Mouse (Mus musculus) forebrain, embryonic 16.5 days (tissue): Measurements from ENCODE around the gene Sult1e1. TPM values are rescaled to one million over a fixed set of nuclear protein-coding genes. Genes with fewer than 3 reads are reported as not detected.

Source experiments
- ATAC-seq: fragments of 200-750 bp; cut with Nextera tagmentation; 2 replicates; pipeline ENCODE4 v1.8.0; 2017; ENCODE audit warnings: mild to moderate bottlenecking, moderate library complexity
- H3K27ac ChIP-seq: fragments of 300-500 bp; sonication (generic); 2 replicates; pipeline ENCODE4 v1.5.1; 2014; ENCODE audit warnings: low read length, control low read depth
- H3K27me3 ChIP-seq: fragments of 300-500 bp; sonication (generic); replicated peaks from 2 replicates; pipeline ENCODE4 v1.6.1; 2014; ENCODE audit warnings: low read length; ENCODE audit not compliant: control insufficient read depth, insufficient read depth
- H3K36me3 ChIP-seq: fragments of 300-500 bp; sonication (generic); 2 replicates; pipeline ENCODE4 v1.6.1; 2014; ENCODE audit not compliant: control insufficient read depth, insufficient read depth
- H3K4me1 ChIP-seq: fragments of 300-500 bp; sonication (generic); replicated peaks from 2 replicates; pipeline ENCODE4 v1.6.1; 2014; ENCODE audit warnings: low read length; ENCODE audit not compliant: control insufficient read depth, insufficient read depth
- H3K4me2 ChIP-seq: fragments of 300-500 bp; sonication (generic); 2 replicates; pipeline ENCODE4 v1.6.1; 2014; ENCODE audit warnings: mild to moderate bottlenecking, low read length, control low read depth
- H3K4me3 ChIP-seq: fragments of 300-500 bp; sonication (generic); replicated peaks from 2 replicates; pipeline ENCODE4 v1.5.1; 2014; ENCODE audit warnings: mild to moderate bottlenecking, low read length, control low read depth
- H3K9ac ChIP-seq: fragments of 300-500 bp; sonication (generic); replicated peaks from 2 replicates; pipeline ENCODE4 v1.6.1; 2014; ENCODE audit warnings: low read depth, low read length, control low read depth
- H3K9me3 ChIP-seq: fragments of 300-500 bp; sonication (generic); 2 replicates; pipeline ENCODE4 v1.6.1; 2016; ENCODE audit warnings: low read length; ENCODE audit not compliant: control insufficient read depth
- WGBS: fragments of 180-500 bp; shearing (Covaris S2); extraction: QIAGEN DNeasy Blood & Tissue Kit; methylation state at CpG from one replicate; pipeline ENCODE4 v1.1.7; 2014; 5-methylcytosine and 5-hydroxymethylcytosine counted together
- polyA plus RNA-seq: library from polyadenylated mRNA; unstranded; fragments of >200 nt; fragmentation: Nextera tagmentation; extraction: Ambion mirVana; gene quantifications from 2 replicates; pipeline ENCODE4 v1.2.1, GENCODE M21; 2015

Gene Sult1e1
- not detected in 2 replicates for polyA plus RNA-seq

DNA sequence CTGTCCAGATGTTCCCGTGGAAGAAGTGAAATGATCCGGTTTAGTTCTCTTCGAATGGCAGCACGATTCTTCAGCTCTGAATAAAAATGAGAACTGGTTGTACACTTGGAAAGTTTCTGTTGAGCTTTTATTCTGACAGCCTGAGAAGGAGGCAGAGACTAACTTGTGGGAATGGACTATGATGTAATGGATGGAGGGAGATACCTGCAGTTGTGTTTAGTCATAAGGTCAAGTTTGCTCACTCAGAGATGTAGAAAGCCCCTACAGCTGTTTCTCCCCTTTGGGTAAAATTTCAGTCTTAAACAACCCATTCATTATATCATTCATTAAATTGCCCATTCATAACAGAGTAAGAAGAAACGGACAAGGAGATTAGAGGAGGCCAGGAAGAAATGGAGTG lies at the start of gene Sult1e1:
Gene Sult1e1, minus strand, starts transcription at position 101 of the 400 bp plus-strand sequence.
- Histone ChIP-seq H3K27me3 (no peaks in the 10 kb centered on the region), H3K4me2 (no peak within 1 kb of the TSS), H3K36me3 (no peaks in the 10 kb centered on the region), H3K27ac (no peak within 1 kb of the TSS), H3K9me3 (no peaks in the 10 kb centered on the region), H3K4me1 (no peaks in the 10 kb centered on the region), H3K4me3 (no peak within 1 kb of the TSS), H3K9ac (no peak within 1 kb of the TSS)
- no peak for ATAC-seq
- 63% methylated on average over 5 of the region's 5 CpGs for WGBS

DNA sequence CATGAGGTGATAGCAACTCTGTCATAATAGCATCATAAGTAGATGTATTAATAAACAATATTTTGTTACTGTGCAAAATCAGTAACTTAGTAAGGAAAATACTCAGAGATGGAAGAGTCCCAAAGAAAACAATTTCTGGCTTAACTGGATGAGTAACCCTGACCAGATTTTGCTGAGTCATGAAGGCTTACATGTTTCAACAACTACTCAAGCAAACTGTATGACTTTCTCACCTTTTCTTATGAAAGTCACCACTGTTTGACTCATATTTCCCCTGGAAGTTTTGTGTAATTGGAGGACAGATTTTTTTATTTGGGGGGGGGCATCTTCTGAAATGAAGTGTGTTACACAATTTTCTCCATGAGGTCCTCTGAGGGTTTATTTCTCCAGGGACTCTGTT lies 31.3 kb upstream of the Sult1e1 start:
- no peak for ATAC-seq
- Histone ChIP-seq H3K4me3 (no peak overlapping the region), H3K9me3 (no peaks in the 10 kb centered on the region), H3K36me3 (no peaks in the 10 kb centered on the region), H3K4me2 (no peak overlapping the region), H3K9ac (no peak overlapping the region), H3K4me1 (no peaks in the 10 kb centered on the region), H3K27me3 (no peaks in the 10 kb centered on the region), H3K27ac (no peak overlapping the region)

- H3K9me3 ChIP-seq = no peaks in the 10 kb centered on the region
- no peak overlapping the region for H3K27ac ChIP-seq
- no peak overlapping the region for H3K9ac ChIP-seq
- no peak for ATAC-seq
- WGBS = 95% methylated on average over 2 of the region's 2 CpGs
- H3K4me2 ChIP-seq = no peak overlapping the region
- no peaks in the 10 kb centered on the region for H3K27me3 ChIP-seq
- H3K4me3 ChIP-seq = no peak overlapping the region
- H3K4me1 ChIP-seq = no peaks in the 10 kb centered on the region
- H3K36me3 ChIP-seq = no peaks in the 10 kb centered on the region
These were observed 23.7 kb upstream of the Sult1e1 start for GRCm38 (mm10) chr5:87615128-87615390.

DNA sequence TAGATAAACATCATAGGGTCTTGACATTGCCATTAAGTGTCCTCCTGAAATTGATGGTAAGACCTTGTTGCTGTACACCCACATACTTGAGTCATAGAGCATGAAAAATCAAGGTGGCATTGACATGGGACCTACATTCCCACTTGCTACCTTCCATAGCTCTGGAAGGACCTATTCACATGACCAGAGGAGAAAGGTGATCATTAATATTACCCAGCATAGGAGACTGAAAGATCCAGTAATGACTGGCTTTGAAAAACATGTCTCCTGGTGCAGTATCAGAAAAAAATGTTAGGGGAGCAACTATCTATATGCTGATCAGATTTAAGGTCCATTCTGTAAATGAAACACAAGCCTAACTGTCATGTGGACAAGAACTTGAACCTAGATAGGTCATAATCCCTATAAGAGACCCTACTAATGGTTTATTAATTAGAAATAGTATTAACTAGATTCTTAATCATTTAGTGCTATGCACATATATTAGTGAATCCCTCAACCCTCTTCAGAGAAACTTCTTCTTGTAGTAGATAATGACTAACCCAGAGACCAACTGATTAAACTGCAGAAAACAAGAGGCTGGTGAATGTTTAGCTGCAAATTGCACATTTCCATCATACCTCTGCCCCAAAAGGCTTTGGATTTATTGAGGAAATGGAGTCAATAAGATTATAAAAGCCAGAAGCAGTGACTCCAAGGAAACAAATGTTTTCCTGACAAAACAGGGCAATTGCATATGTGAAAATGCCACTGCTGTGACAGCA lies 23.2 kb upstream of the Sult1e1 start:
- H3K27me3 ChIP-seq = no peaks in the 10 kb centered on the region
- no peak overlapping the region for H3K9ac ChIP-seq
- no peak overlapping the region for H3K27ac ChIP-seq
- no peaks in the 10 kb centered on the region for H3K4me1 ChIP-seq
- no peak for ATAC-seq
- H3K4me3 ChIP-seq = no peak overlapping the region
- H3K4me2 ChIP-seq = no peak overlapping the region
- H3K9me3 ChIP-seq = no peaks in the 10 kb centered on the region
- H3K36me3 ChIP-seq = no peaks in the 10 kb centered on the region

- Histone ChIP-seq H3K9ac (no peak overlapping the region), H3K4me1 (no peaks in the 10 kb centered on the region), H3K27me3 (no peaks in the 10 kb centered on the region), H3K36me3 (no peaks in the 10 kb centered on the region), H3K4me3 (no peak overlapping the region), H3K9me3 (no peaks in the 10 kb centered on the region), H3K4me2 (no peak overlapping the region), H3K27ac (no peak overlapping the region)
- WGBS = 85% methylated on average over 3 of the region's 3 CpGs
- no peak for ATAC-seq
These were observed 9.6 kb upstream of the Sult1e1 start for GRCm38 (mm10) chr5:87601018-87601417.

GRCm38 (mm10) chr5:87597891-87598290 lies 6.5 kb upstream of the Sult1e1 start:
- ATAC-seq = no peak
- WGBS = 72% methylated on average over 2 of the region's 2 CpGs
- Histone ChIP-seq H3K27me3 (no peaks in the 10 kb centered on the region), H3K4me2 (no peak overlapping the region), H3K9me3 (no peaks in the 10 kb centered on the region), H3K9ac (no peak overlapping the region), H3K36me3 (no peaks in the 10 kb centered on the region), H3K4me3 (no peak overlapping the region), H3K4me1 (no peaks in the 10 kb centered on the region), H3K27ac (no peak overlapping the region)

DNA sequence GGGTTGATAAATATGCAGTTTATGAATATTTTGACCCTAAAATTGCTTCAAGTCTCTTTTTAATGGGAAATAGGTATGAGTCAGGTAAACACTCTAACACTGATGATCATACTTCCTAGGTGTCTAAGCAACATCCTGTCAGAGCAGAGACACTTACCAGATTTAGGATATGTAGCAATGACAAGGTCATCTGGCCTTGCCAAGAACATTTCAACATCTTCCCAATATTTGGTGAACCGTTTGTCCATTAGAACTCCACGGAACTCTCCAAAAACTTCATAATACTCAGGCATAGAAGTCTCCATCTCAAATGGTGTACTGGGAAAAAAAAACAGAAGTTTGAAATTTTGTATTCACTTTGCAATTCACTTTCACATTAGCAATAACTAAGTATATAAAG lies 1.5 kb downstream of the Sult1e1 start:
- Histone ChIP-seq H3K9ac (no peak overlapping the region), H3K36me3 (no peaks in the 10 kb centered on the region), H3K9me3 (no peaks in the 10 kb centered on the region), H3K27ac (no peak overlapping the region), H3K4me2 (no peak overlapping the region), H3K4me1 (no peaks in the 10 kb centered on the region), H3K4me3 (no peak overlapping the region), H3K27me3 (no peaks in the 10 kb centered on the region)
- WGBS = 93% methylated on average over 2 of the region's 2 CpGs
- no peak for ATAC-seq

- Histone ChIP-seq H3K4me2 (no peak overlapping the region), H3K27me3 (no peaks in the 10 kb centered on the region), H3K36me3 (no peaks in the 10 kb centered on the region), H3K9ac (no peak overlapping the region), H3K4me3 (no peak overlapping the region), H3K4me1 (no peaks in the 10 kb centered on the region), H3K9me3 (no peaks in the 10 kb centered on the region), H3K27ac (no peak overlapping the region)
- no peak for ATAC-seq
- WGBS = 86% methylated on average over 1 of the region's 1 CpGs
These were observed 11.0 kb downstream of the Sult1e1 start for GRCm38 (mm10) chr5:87580389-87580788.

GRCm38 (mm10) chr5:87574174-87574573 lies 17.2 kb downstream of the Sult1e1 start:
- Histone ChIP-seq H3K4me2 (no peak overlapping the region), H3K9ac (no peak overlapping the region), H3K4me1 (no peaks in the 10 kb centered on the region), H3K27me3 (no peaks in the 10 kb centered on the region), H3K9me3 (no peaks in the 10 kb centered on the region), H3K4me3 (no peak overlapping the region), H3K27ac (no peak overlapping the region), H3K36me3 (no peaks in the 10 kb centered on the region)
- WGBS = 56% methylated on average over 1 of the region's 1 CpGs
- ATAC-seq = no peak

- no peak overlapping the region for H3K27ac ChIP-seq
- no peak overlapping the region for H3K9ac ChIP-seq
- ATAC-seq = no peak
- H3K4me2 ChIP-seq = no peak overlapping the region
- H3K27me3 ChIP-seq = no peaks in the 10 kb centered on the region
- H3K4me1 ChIP-seq = no peaks in the 10 kb centered on the region
- no peak overlapping the region for H3K4me3 ChIP-seq
- no peaks in the 10 kb centered on the region for H3K36me3 ChIP-seq
- 45% methylated on average over 5 of the region's 5 CpGs for WGBS
- H3K9me3 ChIP-seq = no peaks in the 10 kb centered on the region
These were observed 17.9 kb downstream of the Sult1e1 start for GRCm38 (mm10) chr5:87573490-87573889.
